Mouse (Mus musculus) left cerebral cortex, adult 11 months (tissue): ENCODE measurements around the gene Snrnp27.

Experiments used
- DNase-seq: peaks from one replicate; pipeline ENCODE4 v3.0.0; 2022; ENCODE audit warnings: low spot score

Snrnp27 gene

DNA sequence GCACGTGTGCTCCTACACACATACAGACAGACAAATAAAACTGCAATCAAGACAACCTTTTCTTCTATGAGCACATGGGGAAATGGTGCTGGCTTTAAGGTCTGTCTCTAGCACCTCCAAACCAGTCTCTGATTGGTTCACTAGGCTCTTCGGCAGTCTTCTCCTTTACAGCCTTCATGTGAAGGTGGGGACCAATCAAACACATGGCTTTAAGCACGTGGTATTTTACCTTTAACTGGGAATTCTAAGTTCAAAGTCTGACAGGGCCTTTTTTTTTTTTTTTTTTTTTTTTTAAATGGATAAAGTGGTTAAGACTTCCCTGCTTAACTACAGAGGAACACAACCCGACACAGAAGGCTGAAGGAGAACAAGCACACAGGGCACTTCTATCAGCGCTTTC, 19.2 kb downstream of the Snrnp27 start:
- DNase-seq, result no peak

DNA sequence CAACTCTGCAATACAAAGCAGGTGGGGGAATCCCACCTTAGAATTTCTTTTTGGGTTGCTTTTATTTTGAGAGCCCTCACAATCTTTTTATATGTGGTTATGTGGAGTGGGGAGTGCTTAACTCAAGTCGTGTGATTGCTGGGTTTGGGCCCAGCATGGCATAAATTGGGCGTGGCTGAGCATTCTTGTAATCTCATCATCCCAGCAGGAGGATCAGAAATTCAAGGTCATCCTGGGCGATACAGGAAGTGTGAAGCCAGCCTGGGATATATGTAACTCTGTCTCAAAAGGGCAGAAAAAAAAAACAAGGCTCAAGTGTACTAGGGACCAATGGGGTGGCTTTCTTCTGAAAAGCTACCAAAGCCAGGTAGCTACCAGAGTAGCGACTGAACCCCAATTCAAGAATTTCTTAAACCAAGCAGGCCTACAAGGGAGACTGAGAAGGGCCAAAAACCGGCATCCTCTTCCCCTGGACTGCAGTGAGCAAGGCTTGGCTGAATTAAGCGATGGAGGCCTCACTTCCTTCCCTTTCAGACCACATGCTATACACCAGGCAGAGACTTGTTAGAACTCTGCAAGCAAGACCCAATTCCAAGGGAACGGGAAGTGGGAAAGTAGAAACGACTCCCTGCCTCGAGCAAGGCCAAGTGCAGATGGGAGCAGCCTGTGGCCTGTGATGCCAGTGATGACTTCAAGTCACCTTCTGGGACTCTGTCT, 24.0 kb downstream of the Snrnp27 start:
- DNase-seq, result no peak

DNA sequence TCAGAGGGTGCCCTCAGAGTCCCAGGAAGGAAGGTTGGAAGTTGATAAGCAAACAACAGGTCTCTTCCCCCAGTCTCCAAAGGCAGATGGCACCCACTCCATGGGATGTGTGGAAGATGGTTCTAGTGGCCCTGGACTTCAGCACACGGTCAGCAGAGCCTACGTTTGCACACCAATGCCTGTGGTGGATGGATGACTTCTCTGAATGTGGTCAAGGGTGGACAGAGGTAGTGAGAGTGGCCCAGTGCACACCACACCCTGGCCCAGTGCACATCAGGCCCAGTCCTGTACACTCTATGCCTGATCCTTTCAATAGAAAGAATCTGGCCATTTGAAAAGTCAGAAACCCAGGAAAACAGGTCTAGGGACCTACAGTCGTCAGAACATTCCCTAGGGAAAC, 25.8 kb downstream of the Snrnp27 start:
- no peak for DNase-seq

DNA sequence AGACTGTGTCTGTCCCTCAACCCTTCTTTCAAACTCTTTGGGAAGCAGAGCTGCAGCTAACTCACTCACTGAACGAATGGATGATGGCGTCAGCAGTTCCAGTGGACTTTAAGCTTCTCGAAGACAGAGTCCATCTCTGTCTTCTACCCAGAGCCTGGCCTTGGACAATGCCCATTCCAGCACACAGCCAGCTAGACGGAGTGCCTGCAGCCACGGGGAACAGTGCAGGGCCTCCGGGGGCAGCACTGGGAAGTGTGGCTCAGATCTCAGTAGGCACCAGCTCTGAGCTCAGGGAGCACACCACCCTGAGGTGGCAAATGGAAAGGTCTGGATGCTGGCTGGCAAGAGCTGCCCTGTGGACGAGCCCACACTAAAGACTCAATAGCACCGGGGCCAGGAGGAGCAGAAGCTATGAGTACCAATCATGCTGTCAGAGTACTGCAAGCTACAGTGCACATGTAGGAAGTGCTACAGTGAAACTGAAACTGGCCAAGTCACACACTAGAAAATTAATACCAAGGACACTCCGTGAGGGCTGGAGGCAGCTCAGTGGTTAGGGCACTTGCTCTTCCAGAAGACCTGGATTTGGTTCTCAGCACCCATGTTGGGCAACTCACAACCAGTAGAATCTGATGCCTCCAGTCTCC, 29.9 kb downstream of the Snrnp27 start:
- DNase-seq, result no peak

DNA sequence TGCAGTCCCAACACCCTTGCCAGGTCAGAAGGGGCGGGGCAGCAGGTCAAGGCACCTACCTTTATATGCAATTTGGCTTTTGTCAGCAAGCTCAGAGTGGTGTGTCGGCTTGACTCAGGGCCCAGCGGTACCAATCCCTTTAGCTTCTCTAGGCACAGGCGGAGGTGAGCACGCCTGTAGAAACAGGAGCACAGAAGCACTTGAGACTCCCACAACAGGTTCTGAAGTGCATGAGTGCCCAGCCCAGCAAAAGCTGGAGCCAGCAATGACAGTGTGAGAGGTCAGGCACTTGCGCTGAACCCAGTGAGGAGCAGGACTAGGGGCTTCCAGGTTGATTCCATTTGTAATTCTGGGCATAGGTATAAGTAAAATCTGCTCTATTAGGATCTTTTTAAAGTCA, 31.3 kb downstream of the Snrnp27 start:
- DNase-seq, result no peak

DNA sequence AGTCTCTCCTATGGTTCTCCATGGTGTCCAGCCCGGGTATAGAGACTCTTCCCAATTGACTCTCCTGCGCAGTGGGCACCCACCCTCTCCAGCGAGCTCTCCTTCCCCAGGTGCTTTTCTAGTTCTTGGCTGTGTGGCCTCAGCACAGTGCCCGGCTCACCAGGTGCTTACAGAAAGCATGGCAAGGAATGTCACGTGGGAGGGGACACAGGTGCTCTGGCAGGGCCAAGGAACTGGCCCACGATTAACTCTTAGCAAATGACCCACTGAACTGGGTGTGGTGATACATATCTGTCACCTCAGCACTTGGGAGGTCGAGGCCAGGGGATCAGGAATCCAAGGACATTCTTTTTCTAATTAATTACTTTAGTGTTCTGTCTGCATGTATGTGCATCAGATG, 38.2 kb downstream of the Snrnp27 start:
- no peak for DNase-seq

DNA sequence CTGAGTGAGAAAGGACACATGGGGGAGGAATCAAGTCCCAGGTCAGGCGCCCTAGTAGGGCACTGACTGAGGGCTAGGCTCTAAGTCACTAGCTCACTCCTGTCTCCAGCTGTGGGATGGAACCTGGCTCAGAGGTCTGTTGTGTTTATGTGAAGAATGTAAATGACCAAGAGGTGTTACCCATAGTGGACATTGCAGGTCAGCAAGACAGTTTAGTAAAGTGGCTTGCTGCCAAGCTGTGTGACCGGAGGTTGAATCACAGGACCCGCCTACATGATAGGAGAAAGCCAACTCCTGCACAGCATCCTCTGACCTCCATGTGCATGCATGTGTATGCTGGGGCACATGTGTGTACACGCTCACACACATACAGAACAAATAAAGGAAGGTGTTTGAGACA, 38.8 kb downstream of the Snrnp27 start:
- DNase-seq, result no peak

DNA sequence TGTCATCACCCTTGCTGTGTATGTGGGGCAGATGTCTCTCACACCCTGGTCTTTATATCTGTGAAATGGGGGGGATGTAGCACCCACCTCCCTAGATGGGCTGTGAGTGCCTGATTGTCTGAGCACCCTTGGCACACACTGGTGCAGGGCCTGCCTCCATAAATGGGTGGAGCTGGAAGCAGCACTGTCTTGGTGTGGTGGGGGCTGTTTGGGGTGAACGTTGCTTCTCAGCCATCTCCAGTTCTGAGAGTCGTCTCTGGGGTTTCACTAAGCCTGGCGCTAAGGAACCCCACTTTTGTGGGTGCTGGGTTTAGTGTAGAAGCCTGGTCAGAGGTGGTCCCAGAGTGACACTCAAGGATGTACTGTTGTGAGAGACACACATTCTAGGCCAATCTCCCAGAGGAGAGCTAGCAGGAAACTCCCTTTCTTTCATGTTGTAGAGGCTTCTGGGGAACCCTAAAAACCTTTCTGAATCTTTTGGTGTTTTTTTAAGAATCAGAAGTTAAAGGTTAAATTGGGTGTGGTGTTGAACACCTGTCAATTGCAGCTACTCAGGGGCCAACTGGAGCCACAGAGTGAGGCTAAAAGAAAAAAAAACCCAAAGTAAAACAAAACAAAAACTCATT, 39.4 kb downstream of the Snrnp27 start:
- DNase-seq, result no peak

DNA sequence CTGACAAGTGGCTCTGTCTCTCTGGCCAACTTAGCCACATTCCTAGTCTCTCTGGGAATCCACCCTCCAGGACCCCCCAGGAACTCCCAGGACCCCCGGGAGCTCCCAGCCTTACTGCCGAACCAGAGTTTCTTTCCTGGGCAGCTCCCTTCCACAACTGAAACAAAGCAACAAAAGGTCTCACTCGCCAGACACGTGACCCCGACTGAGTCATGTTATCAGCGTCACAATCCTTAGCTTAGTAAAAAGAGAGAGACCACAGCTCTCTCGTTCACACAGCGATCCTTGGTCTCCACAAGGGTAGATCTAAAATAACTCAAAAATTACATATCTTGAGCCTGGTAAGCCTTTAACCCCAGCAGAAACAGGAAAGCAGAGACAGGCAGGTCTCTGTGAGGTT, 42.6 kb downstream of the Snrnp27 start:
- DNase-seq, result no peak

DNA sequence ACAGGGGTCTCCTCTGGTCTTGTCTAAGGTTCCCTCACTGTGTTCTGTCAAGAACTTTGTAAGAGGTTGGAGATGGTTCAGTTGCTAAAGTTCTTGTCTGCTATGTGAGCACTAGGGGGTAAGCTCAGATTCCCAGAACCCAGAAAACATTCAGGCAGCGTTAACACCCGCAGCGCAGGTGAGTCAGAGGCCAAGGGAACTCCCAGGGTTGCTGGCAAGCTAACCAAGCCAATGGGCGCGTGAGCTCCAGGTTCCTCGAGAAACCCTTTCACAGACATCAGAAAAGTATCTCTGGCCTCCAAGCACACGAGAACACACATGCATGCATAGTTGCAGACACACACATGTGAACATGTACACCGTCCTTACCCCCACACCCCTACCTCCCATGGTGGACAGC, 43.5 kb downstream of the Snrnp27 start:
- DNase-seq, result no peak

DNA sequence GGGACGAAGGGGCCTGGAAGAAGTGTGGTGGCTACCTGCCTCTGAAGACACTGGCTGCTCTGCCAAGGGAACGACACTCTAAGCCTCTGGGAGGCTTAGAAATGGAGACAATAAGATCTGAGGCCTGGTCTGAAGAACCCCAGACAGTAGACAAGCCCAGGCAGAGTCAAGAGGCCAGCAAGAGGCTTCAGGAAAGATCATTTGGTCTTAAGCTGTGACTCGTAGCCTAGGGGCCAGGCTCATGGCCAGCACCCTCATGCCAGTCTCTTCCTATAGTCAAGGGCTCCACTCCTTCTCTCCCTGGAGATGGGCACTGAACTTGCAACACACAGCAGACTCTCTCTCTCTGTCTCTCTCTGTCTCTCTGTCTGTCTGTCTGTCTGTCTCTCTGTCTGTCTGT, 44.2 kb downstream of the Snrnp27 start:
- DNase-seq, result no peak

DNA sequence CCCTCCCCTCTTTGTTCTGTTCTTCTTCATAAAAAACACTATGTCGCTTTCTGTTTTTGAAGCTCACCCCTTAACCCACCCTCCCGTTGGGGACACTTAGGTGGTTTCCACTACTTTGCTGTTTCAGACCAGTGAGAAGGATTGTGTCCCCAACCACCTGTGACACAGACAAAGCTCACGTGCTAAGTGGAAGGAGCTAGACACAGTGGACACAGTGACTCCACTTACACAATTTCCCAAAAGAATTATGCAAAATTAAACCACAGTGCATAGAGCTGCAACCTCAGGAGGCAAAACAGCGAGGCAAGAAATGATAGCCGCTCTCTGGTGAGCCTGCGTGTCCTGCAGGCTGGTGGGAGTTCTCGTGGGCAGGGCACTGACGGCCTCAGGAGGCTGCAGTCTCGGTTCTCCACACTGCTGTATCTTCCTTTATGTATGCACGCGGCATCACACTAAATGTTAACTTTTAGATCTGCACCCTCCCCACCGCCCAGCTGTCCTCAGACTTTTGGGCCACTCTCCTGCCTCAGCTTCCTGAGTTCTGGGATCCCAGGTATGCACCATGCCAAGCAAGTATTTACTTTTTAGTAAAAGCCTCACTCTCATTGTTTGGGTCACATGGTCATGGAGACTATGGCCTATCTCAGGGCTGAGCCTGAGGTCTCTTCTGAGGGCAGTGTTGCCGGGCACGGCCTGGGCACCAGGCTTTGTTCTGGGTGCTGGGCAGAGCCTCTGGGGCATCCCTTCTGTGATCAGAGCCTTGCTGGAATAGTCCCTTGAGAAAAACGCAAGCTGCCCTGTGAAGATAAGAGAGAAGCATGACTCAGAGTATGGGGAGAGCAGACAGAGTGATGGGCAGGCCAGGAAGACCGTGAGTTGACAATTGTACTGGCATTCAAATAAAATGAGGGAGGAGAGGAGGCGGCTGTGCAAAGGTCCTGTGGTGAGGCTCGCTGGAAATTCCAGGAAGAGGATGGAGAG, 44.9 kb downstream of the Snrnp27 start:
- no peak for DNase-seq

DNA sequence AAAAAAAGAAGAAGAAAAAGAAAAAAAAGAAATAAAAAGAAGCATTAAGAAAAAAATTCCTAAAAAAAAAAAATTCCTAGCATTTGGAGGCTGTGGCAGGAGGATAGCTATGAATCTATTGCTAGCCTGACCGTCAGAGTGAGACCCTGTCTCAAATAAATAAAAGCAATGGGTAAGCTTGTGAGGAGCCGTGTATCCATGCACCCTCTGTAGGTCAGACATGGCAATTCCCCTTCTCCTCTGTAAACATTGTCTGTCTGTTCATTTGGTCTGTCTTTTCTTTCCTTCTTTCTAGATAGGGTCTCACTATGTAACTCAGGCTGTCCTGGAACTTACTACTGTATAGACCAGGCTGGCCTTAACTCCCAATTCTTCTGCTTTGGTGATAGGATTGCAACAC, 45.9 kb downstream of the Snrnp27 start:
- DNase-seq, result no peak

DNA sequence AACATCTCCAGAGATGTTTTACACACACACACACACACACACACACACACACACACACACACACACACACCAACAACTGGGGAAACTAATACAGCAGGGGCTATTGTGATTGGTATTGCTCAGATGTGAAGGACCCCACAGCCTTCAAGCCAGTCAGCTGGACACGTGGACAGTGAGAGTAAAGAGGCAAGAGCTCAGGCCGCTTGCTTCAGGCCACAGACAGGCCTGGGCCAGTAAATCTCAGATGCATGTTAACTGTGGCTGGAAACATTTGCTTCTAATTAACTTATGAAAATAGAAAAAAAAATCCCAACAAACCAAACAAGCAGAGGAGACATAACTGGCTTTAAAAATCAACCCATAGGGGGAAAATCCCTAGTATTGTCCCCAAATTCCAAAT, 46.5 kb downstream of the Snrnp27 start:
- DNase-seq, result no peak

DNA sequence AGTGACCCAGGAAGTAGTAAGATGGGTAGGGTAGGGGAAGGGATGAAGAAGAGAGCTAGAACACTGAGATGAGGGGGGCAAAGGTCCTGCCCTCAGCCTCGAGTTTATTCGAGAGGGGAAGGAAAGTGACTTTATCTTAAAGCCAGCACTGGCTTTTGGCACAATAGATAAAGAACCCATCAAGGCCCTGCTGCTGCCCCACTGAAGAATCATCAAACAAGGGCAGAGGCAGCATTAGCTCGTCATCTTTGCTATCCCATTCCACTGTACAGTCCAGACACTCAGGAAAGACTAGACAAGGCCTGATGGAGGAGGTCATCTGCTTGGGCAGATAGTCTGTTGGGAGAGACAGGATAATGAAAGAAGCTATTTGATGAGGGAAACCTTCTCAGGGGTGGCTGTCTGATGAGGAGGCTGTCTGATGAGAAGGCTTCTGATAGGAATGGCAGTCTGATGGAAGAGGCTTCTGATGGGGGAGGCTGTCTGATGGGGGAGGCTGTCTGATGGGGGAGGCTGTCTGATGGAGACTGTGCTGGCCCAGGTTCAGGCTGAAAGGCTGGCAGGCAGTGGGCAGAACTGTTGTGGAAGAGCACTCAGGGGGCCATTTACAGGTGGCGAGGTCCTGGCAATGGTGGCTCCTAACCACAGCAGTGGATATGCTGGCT, 47.0 kb downstream of the Snrnp27 start:
- DNase-seq, result no peak

DNA sequence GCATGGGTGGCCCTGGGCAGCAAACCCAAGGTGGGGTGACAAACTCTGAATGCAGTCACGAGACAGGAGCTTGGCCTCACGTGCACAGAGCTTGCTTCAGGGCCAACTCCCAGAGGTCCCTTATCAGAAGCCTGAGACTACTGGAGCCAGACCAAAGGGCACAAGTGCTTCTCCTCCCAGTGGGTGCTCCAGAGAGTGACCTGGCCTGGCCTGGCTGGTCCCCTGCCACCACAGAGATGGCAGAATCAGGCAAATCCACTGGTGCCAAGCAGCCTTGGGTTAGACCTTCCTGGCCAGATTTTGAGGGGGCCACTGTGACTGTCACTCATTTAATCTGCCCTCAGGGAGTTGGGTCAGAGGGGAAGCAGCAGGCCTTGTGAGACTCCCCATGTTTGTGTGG, 47.8 kb downstream of the Snrnp27 start:
- DNase-seq, result no peak

DNA sequence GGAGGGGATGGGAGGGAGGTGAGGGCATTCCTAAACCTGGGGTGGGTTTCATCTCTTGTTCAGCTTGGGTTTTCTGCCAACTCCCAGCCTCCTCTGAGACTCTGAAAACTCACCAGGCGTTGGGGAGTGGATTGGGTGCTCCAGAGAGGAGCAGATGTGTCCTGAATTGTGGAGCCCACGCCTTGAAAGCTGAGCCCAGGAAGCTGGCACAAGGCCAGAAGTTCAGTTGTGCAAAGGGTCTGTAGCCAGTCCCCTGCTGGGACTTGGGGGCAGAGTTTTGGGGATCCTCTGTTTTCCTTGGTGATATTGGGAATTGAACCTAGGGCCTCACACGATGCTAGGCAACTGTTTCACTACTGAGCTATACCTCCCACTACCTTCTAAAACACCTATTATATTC, 54.2 kb downstream of the Snrnp27 start:
- DNase-seq, result no peak

DNA sequence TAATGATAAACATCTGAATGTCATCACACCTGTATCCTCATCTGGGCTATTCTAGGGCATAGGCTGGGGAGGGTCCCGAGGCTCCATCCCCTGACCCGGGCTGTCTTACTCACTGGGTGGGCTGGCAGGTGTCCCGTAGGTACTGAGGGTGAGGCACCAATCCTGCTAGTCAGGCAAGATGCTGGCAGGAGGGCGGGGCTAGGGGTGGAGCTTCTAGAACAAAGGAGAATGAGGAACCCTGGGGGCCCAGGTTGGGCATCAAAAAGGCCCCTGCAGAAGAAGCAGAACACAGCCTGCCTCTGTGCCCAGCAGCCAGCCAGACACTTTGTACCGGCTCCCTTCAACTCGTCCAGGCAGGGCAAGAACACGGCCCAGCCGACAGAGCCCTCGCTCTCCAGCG, 56.4 kb downstream of the Snrnp27 start, which contains the start of gene Asprv1:
Gene Asprv1 (plus strand): TSS at position 219 of the 400 bp plus-strand sequence.
- no peak for DNase-seq
